Mouse (Mus musculus) adrenal gland, postnatal 10 days (tissue): ENCODE results near the gene Fndc8. TPM values are rescaled to one million over a fixed set of nuclear protein-coding genes. Genes with fewer than 3 reads are reported as not detected.

Source experiments
- DNase-seq: peaks from one replicate; pipeline ENCODE4 v3.0.0; 2021; ENCODE audit warnings: mixed read lengths
- total RNA-seq, 2 experiments: library from RNA; stranded (reverse); gene quantifications; 2 replicates each; pipeline ENCODE4 v1.2.3; 2021

Fndc8 gene
- total RNA-seq, 2 experiments from 2014 or later, result 0.30 TPM; not detected in 1

DNA sequence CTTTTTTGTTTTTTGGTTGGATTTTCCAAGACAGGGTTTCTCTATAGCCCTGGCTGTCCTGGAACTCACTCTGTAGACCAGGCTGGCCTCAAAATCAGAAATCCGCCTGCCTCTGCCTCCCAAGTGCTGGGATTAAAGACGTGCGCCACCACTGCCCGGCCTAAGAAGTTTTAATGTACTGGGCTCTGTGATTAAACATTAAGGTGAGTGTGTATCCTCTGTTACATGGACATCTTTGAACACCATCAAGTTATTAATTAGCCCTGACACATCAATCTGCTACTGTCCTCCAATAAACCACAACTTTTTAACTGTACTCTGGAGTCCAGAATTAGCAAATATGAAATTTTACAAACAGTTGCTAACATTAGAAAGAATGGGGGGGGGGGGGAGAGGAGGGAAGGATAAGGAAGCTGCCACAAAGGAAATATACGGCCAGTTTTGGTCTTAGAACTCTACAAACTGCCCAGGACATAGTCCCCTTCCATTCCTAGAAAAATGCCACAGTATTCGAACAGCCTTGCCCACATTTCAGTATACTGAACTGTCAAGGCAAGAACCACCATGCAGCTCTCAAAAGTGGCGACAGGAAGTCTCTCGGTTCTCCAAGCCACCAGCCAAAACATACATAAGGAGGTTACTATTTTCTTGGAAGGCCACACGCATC lies 22.3 kb upstream of the Fndc8 start:
- no peak for DNase-seq

DNA sequence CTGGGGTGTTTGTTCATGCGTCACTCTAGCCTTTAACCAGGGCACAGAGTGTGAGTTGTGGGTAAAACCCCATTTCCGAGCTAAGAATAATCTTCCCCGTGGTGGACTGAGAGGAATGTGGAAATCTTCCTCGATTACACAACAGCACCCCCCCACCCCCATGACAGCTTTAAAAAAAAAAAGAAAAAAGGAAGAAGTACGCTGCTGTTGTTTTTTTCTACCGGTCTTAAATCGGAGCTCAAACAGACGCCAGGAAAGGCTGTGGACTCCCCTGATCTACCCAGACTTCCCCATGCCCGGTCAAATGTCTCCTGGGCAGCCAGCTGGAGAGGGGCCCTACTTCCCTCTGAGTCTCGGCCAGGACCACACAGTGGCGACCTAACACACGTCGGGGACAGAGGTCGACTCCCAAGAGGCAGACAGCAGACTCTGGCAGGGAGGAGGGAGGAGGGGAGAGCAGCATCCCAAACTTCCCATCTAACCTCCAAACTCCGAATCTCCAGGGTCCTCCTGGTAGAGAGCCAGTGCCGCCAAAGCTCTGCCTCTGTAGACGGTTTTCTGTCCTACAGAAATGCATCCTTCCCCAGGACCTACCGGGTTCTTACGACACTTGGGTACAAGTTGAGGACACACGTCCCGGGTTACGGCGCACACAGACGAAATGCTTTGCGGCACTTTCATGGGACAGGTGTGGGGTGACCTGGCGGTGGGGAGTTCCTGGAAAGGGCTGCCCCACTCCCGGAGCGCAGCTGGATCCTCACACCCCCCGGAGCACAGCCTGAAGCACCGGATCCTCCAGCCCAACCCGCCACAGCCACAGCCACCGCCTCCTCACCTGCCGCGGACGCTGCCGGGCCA lies 21.5 kb upstream of the Fndc8 start:
- peak; percentile 60 for DNase-seq

- peak; percentile 98 for DNase-seq
Observed at GRCm38 (mm10) chr11:82871031-82871446, 20.9 kb upstream of the Fndc8 start, which contains the start of gene Rffl. Gene Rffl (minus strand): TSS chr11:82871210.

GRCm38 (mm10) chr11:82874924-82875323 lies 17.0 kb upstream of the Fndc8 start:
- no peak for DNase-seq

- DNase-seq, result no peak
Observed at GRCm38 (mm10) chr11:82875631-82876030, 16.3 kb upstream of the Fndc8 start.

GRCm38 (mm10) chr11:82877726-82878344 lies 14.1 kb upstream of the Fndc8 start:
- no peak for DNase-seq

- DNase-seq, result no peak
Observed at GRCm38 (mm10) chr11:82883180-82883579, 8.7 kb upstream of the Fndc8 start.

- no peak for DNase-seq
Observed at GRCm38 (mm10) chr11:82886559-82886958, 5.4 kb upstream of the Fndc8 start.

- DNase-seq, result peak; percentile 61
Observed at GRCm38 (mm10) chr11:82888491-82888946, 3.4 kb upstream of the Fndc8 start.

DNA sequence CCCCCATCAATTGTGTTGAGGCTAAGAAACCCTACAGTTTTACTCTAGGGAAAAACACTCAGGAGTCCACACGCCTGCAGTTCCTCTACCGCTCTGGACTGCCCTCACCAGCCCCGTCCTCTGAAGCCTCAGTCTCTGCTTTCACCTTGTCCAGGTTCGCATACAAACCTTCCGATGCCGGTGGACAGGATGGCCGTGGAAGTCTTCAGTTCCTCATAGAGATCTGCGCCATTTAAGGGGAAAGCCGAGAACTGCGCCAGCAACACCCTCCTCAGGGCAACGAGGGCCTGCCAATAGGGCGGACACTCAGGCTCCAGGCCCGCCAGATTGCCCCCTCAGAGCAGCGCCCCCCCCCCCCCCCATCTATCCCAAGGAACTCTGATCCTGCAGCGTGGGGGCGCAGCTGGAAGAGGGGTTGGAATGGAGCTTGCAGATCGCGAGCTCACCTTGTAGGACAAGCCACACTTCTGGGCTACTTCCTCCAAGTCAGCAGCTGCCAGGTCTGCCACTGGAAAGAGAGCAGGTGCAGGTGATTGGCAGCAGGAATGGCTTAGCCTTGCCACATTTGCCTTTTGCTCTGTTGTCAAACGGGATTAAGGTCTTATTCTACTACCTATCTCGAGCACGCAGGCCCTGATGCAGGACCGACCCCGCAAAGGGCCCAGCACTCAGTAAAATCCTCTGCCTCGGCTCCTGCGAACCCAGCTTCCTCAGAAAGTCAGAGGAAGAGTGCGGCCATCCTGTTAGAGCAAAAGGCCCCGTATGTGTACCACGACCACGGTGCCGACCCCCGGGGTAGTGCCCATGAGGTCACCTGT lies 2.2 kb upstream of the Fndc8 start:
- peak; percentile 34 for DNase-seq

- DNase-seq, result peak; percentile 97
Observed at GRCm38 (mm10) chr11:82890342-82890762, 1.6 kb upstream of the Fndc8 start, which contains the start of gene Rad51d. Gene Rad51d (minus strand): TSS chr11:82890614.

- no peak for DNase-seq
Observed at GRCm38 (mm10) chr11:82897478-82897877, 5.6 kb downstream of the Fndc8 start.

- DNase-seq, result no peak
Observed at GRCm38 (mm10) chr11:82899720-82900119, 7.8 kb downstream of the Fndc8 start.

DNA sequence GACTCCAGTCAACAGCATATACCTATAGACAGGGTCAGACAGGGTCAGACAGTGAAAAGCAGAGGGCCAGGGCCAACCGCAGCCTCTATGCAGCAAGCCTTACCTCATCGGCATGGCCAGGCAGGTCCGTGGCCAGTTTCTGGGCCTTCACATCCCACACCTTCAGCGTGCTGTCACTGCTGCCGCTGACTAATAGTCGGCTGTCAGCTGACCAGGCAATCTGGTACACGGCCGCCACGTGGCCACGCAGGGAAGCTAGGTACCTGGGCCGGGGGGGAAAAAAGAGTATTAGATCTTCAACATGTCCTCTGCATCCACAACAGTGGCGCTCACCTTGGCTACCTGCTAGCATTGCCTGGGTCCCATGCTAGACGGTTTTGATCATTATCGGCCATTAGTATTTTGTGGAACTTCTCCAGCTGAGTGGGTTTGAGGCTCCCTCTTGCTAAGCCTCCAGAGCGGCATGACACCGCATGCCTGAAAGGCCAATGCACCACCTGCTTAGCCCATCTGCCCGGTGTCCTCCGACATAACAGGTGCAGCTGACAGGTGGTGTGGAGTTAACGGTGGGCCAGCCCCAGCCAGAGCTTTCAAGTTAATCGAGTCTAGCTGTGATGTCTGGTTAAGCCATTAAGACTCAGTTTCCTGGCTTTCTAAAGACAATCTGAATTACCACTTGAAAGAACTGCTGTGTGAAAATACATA lies 9.8 kb downstream of the Fndc8 start:
- no peak for DNase-seq

- DNase-seq, result no peak
Observed at GRCm38 (mm10) chr11:82904952-82905351, 13.0 kb downstream of the Fndc8 start.

DNA sequence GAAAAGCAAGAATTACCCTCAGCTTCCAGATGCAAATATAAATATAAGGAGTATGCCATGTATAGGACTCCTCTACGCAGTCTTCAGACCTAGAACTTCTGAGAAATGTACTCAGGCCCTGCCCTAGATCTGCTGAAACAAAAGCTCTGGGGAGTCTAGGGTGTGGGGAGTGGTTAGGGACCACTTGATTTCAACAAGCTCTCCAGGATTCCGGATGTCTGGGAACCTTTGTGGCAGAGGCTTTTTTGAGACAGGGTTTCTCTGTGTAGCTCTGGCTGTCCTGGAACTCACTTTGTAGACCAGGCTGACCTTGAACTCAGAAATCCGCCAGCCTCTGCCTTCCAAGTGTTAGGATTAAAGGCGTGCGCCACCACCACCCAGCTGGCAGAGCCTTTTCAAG lies 13.9 kb downstream of the Fndc8 start:
- DNase-seq, result no peak

GRCm38 (mm10) chr11:82907651-82908607 lies 16.0 kb downstream of the Fndc8 start, which contains the start of gene Nle1:
Gene Nle1 (minus strand): TSS chr11:82908411.
- peak; percentile 97 for DNase-seq

- DNase-seq, result no peak
Observed at GRCm38 (mm10) chr11:82908608-82908989, 16.7 kb downstream of the Fndc8 start.

DNA sequence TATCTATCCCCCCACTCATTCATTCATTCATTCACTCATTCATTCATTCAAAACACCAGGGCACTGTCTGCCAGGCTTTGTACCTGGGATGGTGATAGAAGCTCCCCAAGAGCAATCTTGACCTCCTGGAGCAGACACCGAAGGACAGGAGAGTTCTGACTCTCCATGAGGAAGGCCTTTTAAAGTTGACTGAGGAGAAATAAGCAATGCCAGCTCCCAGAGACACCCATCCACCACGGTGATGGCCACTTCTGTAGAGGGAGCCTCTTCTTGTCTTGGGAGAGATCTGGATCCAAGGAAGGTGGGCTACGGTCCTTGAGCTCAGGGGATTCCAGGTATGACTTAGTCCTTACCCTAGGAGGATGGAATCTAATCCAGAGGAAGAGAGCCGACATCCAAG lies 18.3 kb downstream of the Fndc8 start, which contains the start of gene Unc45b:
Unc45b (plus strand) TSS at position 301 of the 400 bp plus-strand sequence.
- no peak for DNase-seq
